Mouse (Mus musculus) cerebellum, adult 11-12 months (tissue): ENCODE data around the gene Pkn1.

ENCODE experiments used
- DNase-seq: peaks from one replicate; pipeline ENCODE4 v3.0.0; 2022

Gene Pkn1

GRCm38 (mm10) chr8:83723447-83724083 is 24.6 kb upstream of the Pkn1 start:
- DNase-seq = no peak

DNA sequence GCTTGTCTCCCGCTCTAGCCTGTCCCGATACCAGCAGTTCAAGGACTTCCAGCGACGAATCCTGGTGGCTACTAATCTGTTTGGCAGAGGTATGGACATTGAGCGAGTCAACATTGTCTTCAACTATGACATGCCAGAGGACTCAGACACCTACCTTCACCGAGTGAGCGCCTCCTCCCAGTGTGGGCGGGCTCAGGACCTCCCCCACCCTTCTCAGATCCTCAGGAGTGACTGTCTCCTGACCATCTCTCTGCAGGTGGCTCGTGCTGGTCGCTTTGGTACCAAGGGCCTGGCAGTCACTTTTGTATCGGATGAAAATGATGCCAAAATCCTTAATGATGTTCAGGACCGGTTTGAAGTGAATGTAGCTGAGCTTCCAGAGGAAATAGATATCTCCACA is 23.7 kb upstream of the Pkn1 start:
- DNase-seq = no peak

- DNase-seq = no peak
These were observed 22.5 kb upstream of the Pkn1 start for GRCm38 (mm10) chr8:83721405-83722025.

DNA sequence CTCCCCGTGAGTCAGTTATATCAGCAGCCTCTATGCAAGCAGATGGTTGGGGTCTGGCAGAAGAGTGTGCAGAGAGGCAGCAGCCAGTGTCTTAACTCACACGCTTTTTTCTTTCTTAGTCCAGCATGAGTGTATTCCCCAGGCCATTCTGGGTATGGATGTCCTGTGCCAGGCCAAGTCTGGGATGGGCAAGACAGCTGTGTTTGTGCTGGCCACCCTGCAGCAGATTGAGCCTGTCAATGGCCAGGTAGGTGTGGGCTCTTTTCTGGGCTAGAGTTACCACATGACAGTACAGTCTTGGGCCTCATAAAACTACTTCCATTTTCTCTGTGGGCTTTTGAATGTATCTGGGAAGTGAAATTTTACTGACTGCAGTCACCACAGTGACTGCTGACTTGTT is 20.7 kb upstream of the Pkn1 start:
- DNase-seq = no peak

DNA sequence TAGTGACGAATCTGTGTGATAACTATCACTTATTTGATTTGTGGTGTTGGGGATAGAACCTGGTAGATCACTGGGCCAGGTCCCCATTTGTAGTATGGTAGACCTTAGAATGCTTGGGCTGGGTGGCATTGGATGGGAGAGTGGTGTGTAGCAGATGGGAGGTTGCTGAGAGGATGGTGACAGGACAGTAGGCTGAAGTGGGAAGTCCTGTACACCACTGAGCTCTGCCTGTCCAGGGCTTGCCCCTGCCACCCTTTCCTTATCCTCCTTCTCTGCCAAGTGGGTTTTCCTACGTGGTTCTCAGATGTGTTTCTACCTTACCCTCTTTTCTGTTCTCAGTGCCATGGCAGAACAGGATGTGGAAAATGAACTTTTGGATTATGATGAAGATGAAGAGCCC is 20.1 kb upstream of the Pkn1 start:
- DNase-seq = no peak

GRCm38 (mm10) chr8:83716563-83716962 is 17.6 kb upstream of the Pkn1 start:
- no peak for DNase-seq

- peak; percentile 31 for DNase-seq
These were observed 16.8 kb upstream of the Pkn1 start for GRCm38 (mm10) chr8:83715771-83716170.

DNA sequence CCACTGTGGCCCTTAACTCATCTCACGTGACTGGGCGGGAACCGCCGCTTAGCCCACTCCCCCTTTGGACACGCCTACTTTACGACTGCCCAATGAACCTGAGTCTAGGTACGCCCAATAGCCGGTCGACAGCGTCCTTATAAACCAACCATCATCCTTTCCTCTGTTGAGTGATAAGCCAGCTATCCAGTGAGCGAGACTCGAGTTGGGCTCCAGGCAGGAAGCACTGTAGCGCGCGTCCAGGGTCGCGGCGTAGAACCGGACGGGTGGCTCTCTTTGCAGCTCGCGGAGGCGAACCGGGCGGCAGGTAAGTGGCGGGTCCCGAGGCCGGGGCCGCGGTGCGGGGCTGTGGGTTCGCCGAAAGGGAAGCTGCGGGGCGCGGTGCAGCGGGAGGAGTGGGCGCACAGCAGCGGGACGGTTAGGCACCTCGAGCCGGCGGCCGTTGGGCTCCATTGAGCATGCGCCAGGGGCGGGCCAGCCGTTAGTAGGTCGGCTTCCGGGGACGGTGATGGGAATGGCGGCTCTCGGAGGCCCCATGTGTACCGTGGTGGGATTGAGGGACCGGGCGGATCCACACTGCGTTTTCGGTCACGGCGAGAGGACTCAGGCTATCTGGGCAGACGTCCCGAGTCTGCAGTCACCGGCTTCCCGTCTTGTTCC is 16.2 kb upstream of the Pkn1 start, which contains the start of gene Ddx39:
Gene Ddx39 (plus strand): TSS at position 147 of the 660 bp plus-strand sequence.
- DNase-seq = peak; percentile 97

DNA sequence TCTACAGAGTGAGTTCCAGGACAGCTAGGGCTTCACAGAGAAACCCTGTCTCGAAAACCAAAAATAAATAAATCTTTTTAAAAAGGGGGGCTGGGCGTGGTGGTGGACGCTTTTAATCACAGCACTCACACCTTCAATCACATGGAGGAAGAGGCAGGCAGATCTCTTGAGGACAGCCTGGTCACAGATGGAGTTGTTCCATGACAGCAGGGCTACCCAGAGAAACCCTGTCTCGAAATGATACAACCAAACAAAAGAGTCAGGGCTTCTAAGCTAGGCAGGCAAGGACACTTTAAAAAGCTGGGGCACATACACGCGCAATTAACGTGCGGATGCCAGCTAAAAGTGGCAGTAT is 15.7 kb upstream of the Pkn1 start:
- DNase-seq = no peak

DNA sequence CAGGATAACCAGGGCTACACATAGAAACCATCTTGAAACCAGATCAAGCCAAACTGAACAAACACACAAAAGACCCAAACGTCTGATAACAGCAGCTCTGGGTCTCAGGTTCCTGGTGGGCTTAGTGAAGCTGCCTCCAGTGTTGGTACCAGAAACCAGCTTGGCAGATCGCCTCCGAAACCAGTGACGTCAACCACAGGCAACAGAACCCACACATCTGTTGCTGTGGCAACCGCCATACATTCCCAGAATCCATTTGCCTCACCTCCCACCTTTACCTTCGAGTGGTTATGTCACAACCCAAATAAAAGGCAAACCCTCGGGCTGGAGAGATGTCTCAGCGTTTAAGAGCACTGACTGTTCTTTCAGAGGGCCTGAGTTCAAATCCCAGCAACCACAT is 8.6 kb upstream of the Pkn1 start:
- no peak for DNase-seq

- no peak for DNase-seq
These were observed 7.4 kb upstream of the Pkn1 start for GRCm38 (mm10) chr8:83706411-83706810.

DNA sequence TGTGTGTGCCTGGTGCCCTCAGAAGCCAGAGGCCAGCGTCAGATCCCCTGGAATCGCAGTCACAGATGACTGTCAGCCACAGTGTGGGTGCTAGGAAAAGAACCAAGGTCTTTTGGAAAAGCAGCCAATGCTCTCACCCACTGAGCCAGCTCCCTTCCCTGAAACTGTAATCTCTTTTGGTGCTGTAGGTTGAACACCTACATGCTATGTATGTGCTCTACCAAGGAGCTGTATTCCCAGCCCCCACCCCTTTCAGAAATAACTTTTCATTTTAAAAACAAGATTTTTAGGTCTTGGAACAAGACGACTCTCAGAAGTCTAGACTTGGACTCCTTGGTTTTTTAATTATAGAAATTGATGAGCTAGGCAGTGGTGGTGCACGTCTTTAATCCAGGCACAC is 4.4 kb upstream of the Pkn1 start:
- DNase-seq = no peak

- no peak for DNase-seq
These were observed 1.6 kb upstream of the Pkn1 start for GRCm38 (mm10) chr8:83700423-83701085.

- DNase-seq = no peak
These were observed 587 bp upstream of the Pkn1 start for GRCm38 (mm10) chr8:83699566-83699965.

GRCm38 (mm10) chr8:83698291-83698660 is 703 bp downstream of the Pkn1 start:
- peak; percentile 75 for DNase-seq

GRCm38 (mm10) chr8:83697374-83698220 is 1.4 kb downstream of the Pkn1 start:
- peak; percentile 36 for DNase-seq

DNA sequence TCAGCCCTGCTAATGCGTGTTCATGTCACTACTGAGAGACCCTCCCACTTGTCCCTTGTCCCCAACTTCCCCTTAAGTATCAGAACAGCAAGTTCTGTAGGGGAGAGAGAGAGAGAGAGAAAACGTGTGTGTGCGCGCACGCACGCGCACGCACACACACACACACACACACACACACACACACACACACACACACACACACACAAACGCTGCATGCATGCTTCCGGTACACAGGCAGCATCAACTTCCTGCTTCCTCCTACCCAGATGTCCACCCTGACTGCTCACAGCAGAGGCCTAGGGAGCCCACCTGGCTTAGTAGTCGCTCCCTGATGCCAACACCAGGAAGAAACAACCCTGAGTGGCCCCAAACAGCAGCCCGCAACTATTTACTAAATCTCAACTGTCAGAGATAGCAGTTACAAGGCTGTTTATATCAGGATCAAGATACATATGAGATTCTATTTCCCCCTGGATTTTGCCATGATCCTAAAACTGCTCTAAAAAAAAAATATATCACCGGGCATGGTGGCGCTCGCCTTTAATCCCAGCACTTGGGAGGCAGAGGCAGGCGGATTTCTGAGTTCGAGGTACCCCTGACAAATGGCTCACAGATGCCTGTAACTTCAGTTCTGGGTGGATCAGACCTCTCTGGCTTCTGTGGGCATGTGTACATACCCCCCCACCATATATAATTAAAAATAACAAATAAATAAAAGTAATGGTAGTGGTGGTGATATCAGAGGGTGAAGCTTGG is 3.5 kb downstream of the Pkn1 start:
- no peak for DNase-seq

DNA sequence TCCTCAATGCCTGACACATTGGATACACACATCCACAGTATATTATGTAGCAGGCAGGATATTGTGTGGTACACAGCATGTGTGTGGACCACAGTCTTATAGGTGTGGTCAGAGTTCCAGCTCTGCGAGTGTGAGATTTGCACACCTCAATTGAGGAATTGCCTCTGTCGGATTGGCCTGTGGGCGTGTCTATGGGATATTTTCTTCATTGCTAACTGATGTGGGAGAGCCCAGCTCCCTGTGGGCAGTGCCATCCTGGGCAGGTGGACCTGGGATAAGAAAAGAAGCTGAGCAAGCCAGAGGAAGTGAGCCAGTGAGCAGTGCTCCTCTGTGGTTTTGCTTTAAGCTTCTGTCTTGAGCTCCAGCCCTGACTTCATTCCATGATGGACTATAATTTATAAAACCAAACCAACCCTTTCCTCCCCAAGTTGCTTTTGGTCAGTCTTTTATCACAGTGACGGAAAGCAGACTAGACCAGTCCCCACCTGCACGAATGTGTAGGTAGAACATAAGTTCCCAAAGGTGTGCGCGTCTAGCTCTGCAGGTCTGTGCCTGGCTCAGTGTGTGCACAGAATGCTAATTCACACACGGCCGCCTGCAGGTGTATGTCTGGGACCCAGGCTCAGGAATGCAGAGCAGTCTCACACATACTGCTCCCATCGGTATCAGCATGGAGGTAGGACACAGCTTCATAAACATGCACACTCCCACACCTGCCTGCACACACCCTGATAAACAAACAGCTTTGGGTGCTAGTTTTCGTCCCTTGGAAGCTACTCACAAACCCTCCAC is 4.4 kb downstream of the Pkn1 start:
- no peak for DNase-seq

DNA sequence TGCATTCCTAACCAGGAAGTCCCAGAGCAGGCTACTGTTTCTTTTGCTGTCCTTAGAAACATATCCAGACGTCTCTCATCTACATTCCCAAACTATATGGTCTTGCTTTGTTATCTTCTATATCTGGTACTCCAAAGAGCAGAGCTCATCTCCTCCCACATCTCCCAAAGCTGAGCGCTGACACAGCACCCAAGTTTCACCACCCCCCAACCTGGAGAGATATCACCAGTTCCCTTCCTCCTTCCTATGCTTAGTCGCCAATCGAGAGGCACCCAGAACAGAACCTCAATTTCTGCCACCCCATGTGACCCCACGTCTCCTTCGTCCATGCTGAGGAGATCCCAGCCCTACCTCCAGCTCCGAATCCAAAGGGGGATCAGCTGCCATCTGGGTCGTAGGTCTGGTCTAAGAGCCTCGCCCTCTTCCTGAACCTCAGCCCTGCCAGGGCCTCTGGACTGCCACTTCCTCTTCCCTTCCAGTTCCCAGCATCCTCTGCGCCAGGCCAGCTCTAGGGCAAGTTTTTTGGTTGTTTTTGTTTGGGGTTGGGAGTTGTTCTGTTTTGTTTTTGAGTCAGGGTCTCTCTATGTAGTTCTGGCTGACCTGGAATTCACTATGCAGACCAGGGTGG is 5.3 kb downstream of the Pkn1 start:
- DNase-seq = no peak

DNA sequence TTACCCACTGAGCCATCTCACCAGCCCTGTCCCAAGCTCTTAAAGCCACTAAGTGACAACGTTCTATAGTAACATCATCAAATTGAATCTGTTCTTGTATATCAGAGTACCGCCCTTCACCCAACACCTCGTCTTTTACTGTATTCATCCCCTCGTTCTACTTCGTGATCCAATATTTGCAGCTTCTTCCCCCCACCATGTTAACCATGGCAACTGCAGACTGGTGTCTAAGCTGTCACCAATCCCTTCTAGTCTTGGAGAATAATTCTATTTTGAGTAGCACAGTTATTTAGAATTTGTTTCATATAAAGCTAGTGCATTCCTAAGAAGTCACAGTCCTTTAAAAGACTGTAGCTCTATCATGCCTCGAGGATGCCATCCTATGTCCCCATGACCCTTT is 9.7 kb downstream of the Pkn1 start:
- DNase-seq = no peak

DNA sequence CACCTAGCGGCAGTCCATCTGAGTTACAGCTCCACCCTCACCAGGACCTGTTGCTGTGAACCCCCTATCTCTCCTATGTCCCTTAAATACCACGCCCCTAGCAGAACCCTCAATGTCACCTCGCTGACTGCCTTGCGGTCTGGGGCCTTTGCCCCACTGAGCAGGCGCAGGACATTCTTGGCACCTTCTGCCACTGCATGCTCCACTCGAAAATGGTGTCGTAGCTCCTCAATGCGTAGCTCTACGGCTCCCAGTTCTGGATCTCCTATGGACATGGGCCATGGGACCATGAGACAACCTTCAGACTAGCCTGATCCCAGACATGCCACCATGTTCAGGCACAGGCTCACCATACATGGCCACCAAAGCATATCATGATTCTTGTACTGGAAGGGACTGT is 14.5 kb downstream of the Pkn1 start:
- DNase-seq = no peak
